1 mouse cellular context compared by ENCODE assay signal in genomic region chr2:84721182-84721581, GRCm38 (mm10).
TF ChIP-seq lines count a peak whose summit lies in the region.

No protein-coding gene starts in this region.

TF ChIP-seq in MEL, 35 proteins besides CTCF, POLR2A, EP300 and RAD21:
- TF ChIP-seq MYC (IDR thresholded peaks at IDR 0.05; ENCODE audit: low read depth, low read length) (no peak), GABPA (IDR thresholded peaks at IDR 0.05; ENCODE audit: low read depth, low read length) (no peak), NELFE (IDR thresholded peaks at IDR 0.05; ENCODE audit: low read depth, low read length) (no peak), MAFK (IDR thresholded peaks at IDR 0.05; ENCODE audit: borderline replicate concordance, low read depth, low read length) (no peak), UBTF (IDR thresholded peaks at IDR 0.05; ENCODE audit: borderline replicate concordance, insufficient read depth, low read depth, low read length) (no peak), ZKSCAN1 (IDR thresholded peaks at IDR 0.05; ENCODE audit: low read depth, low read length) (no peak), POLR2AphosphoS5 (IDR thresholded peaks at IDR 0.05; ENCODE audit: borderline replicate concordance, low read depth, low read length) (no peak), GATA1 (IDR thresholded peaks at IDR 0.05; ENCODE audit: low read depth, low read length) (peak; percentile 65), MAX (IDR thresholded peaks at IDR 0.05; ENCODE audit: low read length) (no peak), HCFC1 (IDR thresholded peaks at IDR 0.05; ENCODE audit: low read depth, low read length) (no peak), TCF12 (IDR thresholded peaks at IDR 0.05; ENCODE audit: low read depth, low read length) (0 out of 2 replicates have a peak, but pooled peaks have one; percentile 18), MYB (IDR thresholded peaks at IDR 0.05; ENCODE audit: low read depth, low read length) (no peak), SIN3A (IDR thresholded peaks at IDR 0.05; ENCODE audit: low read length) (peak; percentile 10; the same call in 1 of the 2 replicates), RCOR1 (IDR thresholded peaks at IDR 0.05; ENCODE audit: low read depth, low read length) (no peak), USF1 (IDR thresholded peaks at IDR 0.05; ENCODE audit: low read depth, low read length) (no peak), MXI1 (IDR thresholded peaks at IDR 0.05; ENCODE audit: low read depth, low read length) (no peak), CHD2 (IDR thresholded peaks at IDR 0.05; ENCODE audit: low read length) (no peak), ZMIZ1 (IDR thresholded peaks at IDR 0.05; ENCODE audit: low read depth, low read length) (no peak), TAL1 (IDR thresholded peaks at IDR 0.05; ENCODE audit: low read length) (no peak), E2F4 (IDR thresholded peaks at IDR 0.05; ENCODE audit: borderline replicate concordance, low read depth, low read length) (no peak), MEF2A (IDR thresholded peaks at IDR 0.05; ENCODE audit: extremely low read depth, insufficient replicate concordance, low read depth, low read length, poor library complexity, severe bottlenecking) (no peak), ELF1 (IDR thresholded peaks at IDR 0.05; ENCODE audit: low read depth, low read length) (no peak), SMC3 (IDR thresholded peaks at IDR 0.05; ENCODE audit: low read depth, low read length) (no peak), KAT2A (conservative IDR thresholded peaks at IDR 0.05; ENCODE audit: low read depth, low read length) (no peak), ZC3H11A (IDR thresholded peaks at IDR 0.05; ENCODE audit: low read depth, low read length) (no peak), NRF1 (IDR thresholded peaks at IDR 0.05; ENCODE audit: insufficient read depth, low read depth, low read length, poor library complexity, severe bottlenecking) (no peak)
TF ChIP-seq in MEL: peak in this region for 3.
